Mouse (Mus musculus) heart, embryonic 10.5 days (tissue): ENCODE measurements around the gene Fhit. TPM values are rescaled to one million over a fixed set of nuclear protein-coding genes. Genes with fewer than 3 reads are reported as not detected.

Experiments used
- DNase-seq: peaks from one replicate; pipeline ENCODE4 v3.0.0-alpha.2; 2017; ENCODE audit warnings: low spot score
- H3K27ac ChIP-seq: fragments of 300-500 bp; sonication (generic); 2 replicates; pipeline ENCODE4 v1.5.1; 2016; ENCODE audit warnings: mild to moderate bottlenecking
- H3K27me3 ChIP-seq: fragments of 300-500 bp; sonication (generic); 2 replicates; pipeline ENCODE4 v1.6.1; 2016; ENCODE audit warnings: mild to moderate bottlenecking; ENCODE audit not compliant: poor library complexity, insufficient read depth, severe bottlenecking
- H3K36me3 ChIP-seq: fragments of 300-500 bp; sonication (generic); 2 replicates; pipeline ENCODE4 v1.6.1; 2016; ENCODE audit warnings: mild to moderate bottlenecking, moderate library complexity
- H3K4me1 ChIP-seq: fragments of 300-500 bp; sonication (generic); 2 replicates; pipeline ENCODE4 v1.6.1; 2016; ENCODE audit warnings: mild to moderate bottlenecking
- H3K4me3 ChIP-seq: fragments of 300-500 bp; sonication (generic); 2 replicates; pipeline ENCODE4 v1.5.1; 2016; ENCODE audit warnings: mild to moderate bottlenecking, moderate library complexity
- H3K9me3 ChIP-seq: fragments of 300-500 bp; sonication (generic); 2 replicates; pipeline ENCODE4 v1.6.1; 2016; ENCODE audit warnings: mild to moderate bottlenecking, moderate library complexity
- WGBS: fragments of 180-500 bp; shearing (Covaris S2); methylation state at CpG from one replicate; pipeline ENCODE4 v1.1.7; 2016; 5-methylcytosine and 5-hydroxymethylcytosine counted together
- polyA plus RNA-seq: library from polyadenylated mRNA; unstranded; fragments of >200 nt; fragmentation: Nextera tagmentation; extraction: Ambion mirVana; gene quantifications from 2 replicates; pipeline ENCODE4 v1.2.1, GENCODE M21; 2016

Fhit gene
- polyA plus RNA-seq, 1 experiment from 2014 or later, result 3.4 TPM

DNA sequence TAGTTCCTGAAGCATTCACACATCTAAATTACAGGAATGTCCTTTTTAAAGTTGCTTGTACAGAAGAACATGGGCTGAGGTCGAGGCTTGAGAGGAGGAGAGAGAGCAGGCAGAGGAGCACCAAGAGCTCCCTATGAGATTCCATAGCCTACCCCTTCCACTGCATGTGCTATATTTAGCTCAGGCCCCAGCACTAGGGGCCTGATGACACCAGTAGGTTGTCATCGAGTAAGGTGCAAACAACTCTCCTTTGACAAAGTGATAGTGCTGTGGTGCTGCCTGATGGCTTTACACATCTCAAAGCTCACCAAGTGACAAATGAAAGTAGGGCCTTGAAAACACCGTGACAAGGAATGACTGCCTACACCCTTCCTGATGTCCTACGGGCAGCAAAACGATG is 967.7 kb downstream of the Fhit start:
- no peaks in the 10 kb centered on the region for H3K9me3 ChIP-seq
- H3K36me3 ChIP-seq, result no peaks in the 10 kb centered on the region
- H3K4me1 ChIP-seq, result peaks cover 7% of the 10 kb centered on the region; the same call in 1 of the 2 replicates
- peak overlapping the region; percentile 56; the same call in 1 of the 2 replicates for H3K27ac ChIP-seq
- H3K27me3 ChIP-seq, result no peaks in the 10 kb centered on the region
- WGBS, result 26% methylated on average over 5 of the region's 5 CpGs
- no peak overlapping the region for H3K4me3 ChIP-seq
- DNase-seq, result peak; percentile 83

- no peak overlapping the region for H3K4me3 ChIP-seq
- no peaks in the 10 kb centered on the region for H3K4me1 ChIP-seq
- DNase-seq, result no peak
- no peak overlapping the region for H3K27ac ChIP-seq
- H3K9me3 ChIP-seq, result no peaks in the 10 kb centered on the region
- no peaks in the 10 kb centered on the region for H3K27me3 ChIP-seq
- no peaks in the 10 kb centered on the region for H3K36me3 ChIP-seq
- 84% methylated on average over 2 of the region's 2 CpGs for WGBS
These were observed 990.1 kb downstream of the Fhit start for GRCm38 (mm10) chr14:10171761-10172160.

- no peak overlapping the region for H3K27ac ChIP-seq
- no peaks in the 10 kb centered on the region for H3K36me3 ChIP-seq
- no peaks in the 10 kb centered on the region for H3K4me1 ChIP-seq
- H3K27me3 ChIP-seq, result no peaks in the 10 kb centered on the region
- WGBS, result 77% methylated on average over 6 of the region's 6 CpGs
- no peak overlapping the region for H3K4me3 ChIP-seq
- DNase-seq, result no peak
- H3K9me3 ChIP-seq, result no peaks in the 10 kb centered on the region
These were observed 995.0 kb downstream of the Fhit start for GRCm38 (mm10) chr14:10166641-10167429.

DNA sequence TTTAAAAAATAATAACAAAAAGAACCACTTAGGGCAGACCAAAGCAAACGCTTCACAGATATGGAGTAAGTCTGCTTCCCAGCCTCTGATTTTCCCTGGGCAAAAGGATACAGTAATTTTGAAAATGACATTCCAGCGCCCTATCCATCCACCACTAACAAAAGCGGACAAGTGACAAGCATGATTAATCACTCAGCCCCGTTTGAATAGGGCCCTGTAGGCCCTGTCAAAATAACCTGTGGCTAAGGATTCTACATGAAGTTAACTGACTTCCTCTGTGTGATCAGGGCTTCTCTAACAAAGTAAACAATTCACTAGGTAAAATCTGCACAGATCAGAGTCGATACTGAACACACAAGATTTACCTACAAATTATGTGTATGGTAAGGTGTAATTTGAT is 1012.0 kb downstream of the Fhit start:
- Histone ChIP-seq H3K9me3 (no peaks in the 10 kb centered on the region), H3K4me3 (no peak overlapping the region), H3K36me3 (no peaks in the 10 kb centered on the region), H3K27me3 (no peaks in the 10 kb centered on the region), H3K4me1 (no peaks in the 10 kb centered on the region), H3K27ac (no peak overlapping the region)
- no peak for DNase-seq
- 61% methylated on average over 5 of the region's 5 CpGs for WGBS

DNA sequence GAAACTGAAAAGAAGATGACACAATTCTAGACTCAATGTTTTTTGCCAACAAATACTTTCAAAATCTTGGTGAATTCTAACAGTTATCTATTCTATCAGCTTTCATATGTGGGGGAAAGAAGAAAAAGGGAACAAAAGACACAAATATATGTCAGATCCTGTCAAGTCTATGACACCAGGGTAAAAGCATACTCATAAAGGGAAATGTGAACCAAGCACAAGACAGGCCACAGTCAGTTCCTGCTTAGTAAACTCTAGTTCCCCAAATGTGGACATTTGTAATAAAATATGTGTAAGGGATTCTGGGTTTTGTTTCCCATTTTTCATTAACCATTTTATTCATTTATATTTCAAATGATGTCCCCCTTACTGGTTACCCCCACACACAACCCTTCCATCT is 1022.5 kb downstream of the Fhit start:
- Histone ChIP-seq H3K4me1 (no peaks in the 10 kb centered on the region), H3K27ac (no peak overlapping the region), H3K36me3 (no peaks in the 10 kb centered on the region), H3K9me3 (no peaks in the 10 kb centered on the region), H3K4me3 (no peak overlapping the region), H3K27me3 (no peaks in the 10 kb centered on the region)
- no peak for DNase-seq

- Histone ChIP-seq H3K27ac (no peak overlapping the region), H3K4me3 (no peak overlapping the region), H3K27me3 (no peaks in the 10 kb centered on the region), H3K36me3 (no peaks in the 10 kb centered on the region), H3K4me1 (no peaks in the 10 kb centered on the region), H3K9me3 (no peaks in the 10 kb centered on the region)
- no peak for DNase-seq
- WGBS, result 89% methylated on average over 10 of the region's 10 CpGs
These were observed 1028.0 kb downstream of the Fhit start for GRCm38 (mm10) chr14:10133873-10134272.

DNA sequence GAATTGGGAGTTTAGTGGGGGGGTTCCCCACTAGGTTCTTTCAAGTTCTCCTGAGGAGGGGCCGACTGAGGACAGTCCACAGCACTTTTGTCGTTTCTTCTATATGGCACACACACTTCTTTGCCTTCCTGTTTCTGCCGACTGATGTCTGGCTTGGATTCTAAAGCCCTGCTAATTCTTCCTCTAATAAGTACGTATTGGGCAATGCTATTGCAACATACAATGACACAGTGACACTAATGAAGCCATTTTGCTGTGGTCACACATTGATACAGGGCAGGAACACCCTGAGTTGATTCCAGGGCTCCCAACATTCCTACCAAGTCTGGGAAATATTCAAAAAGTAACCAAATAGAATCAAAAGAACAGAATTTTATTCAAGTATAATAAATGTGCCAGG is 1032.2 kb downstream of the Fhit start:
- no peak overlapping the region for H3K27ac ChIP-seq
- H3K4me3 ChIP-seq, result no peak overlapping the region
- no peak for DNase-seq
- H3K27me3 ChIP-seq, result no peaks in the 10 kb centered on the region
- H3K36me3 ChIP-seq, result no peaks in the 10 kb centered on the region
- H3K9me3 ChIP-seq, result no peaks in the 10 kb centered on the region
- H3K4me1 ChIP-seq, result no peaks in the 10 kb centered on the region
- 85% methylated on average over 4 of the region's 4 CpGs for WGBS

- no peak overlapping the region for H3K4me3 ChIP-seq
- H3K4me1 ChIP-seq, result no peaks in the 10 kb centered on the region
These were observed 1032.7 kb downstream of the Fhit start for GRCm38 (mm10) chr14:10129088-10129487.

GRCm38 (mm10) chr14:10126536-10126935 is 1035.3 kb downstream of the Fhit start:
- Histone ChIP-seq H3K27ac (no peak overlapping the region), H3K27me3 (no peaks in the 10 kb centered on the region), H3K36me3 (no peaks in the 10 kb centered on the region), H3K4me3 (no peak overlapping the region), H3K9me3 (no peaks in the 10 kb centered on the region), H3K4me1 (no peaks in the 10 kb centered on the region)
- DNase-seq, result no peak

More at GRCm38 (mm10) chr14:10129088-10129487, 1032.7 kb downstream of the Fhit start:
- H3K27ac ChIP-seq, result no peak overlapping the region
- no peaks in the 10 kb centered on the region for H3K36me3 ChIP-seq
- H3K27me3 ChIP-seq, result no peaks in the 10 kb centered on the region
- no peak for DNase-seq
- H3K9me3 ChIP-seq, result no peaks in the 10 kb centered on the region
- 55% methylated on average over 7 of the region's 7 CpGs for WGBS

DNA sequence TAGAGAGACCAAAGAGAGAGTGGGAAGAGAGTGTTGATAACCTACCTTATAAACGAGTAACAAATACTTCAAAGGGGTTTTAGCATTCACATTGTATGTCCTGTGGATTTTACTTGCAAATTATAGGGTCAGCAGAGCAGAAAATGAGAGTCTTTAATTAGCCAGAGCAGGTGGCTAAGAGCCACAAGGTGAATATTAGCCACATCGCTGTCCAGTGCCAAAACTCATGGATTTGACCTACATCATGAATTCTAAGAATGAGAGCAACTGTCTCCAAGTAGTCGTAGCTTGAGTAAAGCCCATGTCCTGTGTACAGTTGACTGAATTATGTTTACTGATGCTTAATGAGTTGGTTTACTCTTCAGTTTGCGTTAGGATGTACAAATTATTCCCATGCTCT is 1039.7 kb downstream of the Fhit start:
- Histone ChIP-seq H3K4me3 (no peak overlapping the region), H3K27ac (no peak overlapping the region), H3K9me3 (no peaks in the 10 kb centered on the region), H3K27me3 (no peaks in the 10 kb centered on the region), H3K36me3 (no peaks in the 10 kb centered on the region), H3K4me1 (no peaks in the 10 kb centered on the region)
- no peak for DNase-seq
- WGBS, result 80% methylated on average over 4 of the region's 4 CpGs

DNA sequence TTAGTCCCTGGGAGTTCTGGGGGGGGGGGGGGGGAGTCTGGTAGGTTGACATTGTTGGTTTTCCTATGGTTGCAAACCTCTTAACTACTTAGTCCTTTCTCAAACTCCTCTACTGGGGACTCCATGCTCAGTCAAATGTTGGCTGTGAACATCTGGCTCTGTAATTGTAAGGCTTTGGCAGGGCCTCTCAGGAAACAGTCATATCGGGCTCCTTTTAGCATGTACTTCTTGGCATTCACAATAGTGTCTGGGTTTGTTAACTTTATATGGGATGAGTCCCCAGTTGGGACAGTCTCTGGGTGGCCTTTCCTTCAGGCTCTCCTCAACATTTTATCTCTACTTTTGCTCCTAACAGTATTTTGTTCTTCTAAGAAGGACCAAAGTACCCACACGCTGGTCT is 1065.6 kb downstream of the Fhit start:
- Histone ChIP-seq H3K4me1 (no peaks in the 10 kb centered on the region), H3K4me3 (no peak overlapping the region), H3K27ac (no peak overlapping the region), H3K9me3 (no peaks in the 10 kb centered on the region), H3K36me3 (no peaks in the 10 kb centered on the region), H3K27me3 (no peaks in the 10 kb centered on the region)
- WGBS, result 84% methylated on average over 2 of the region's 2 CpGs
- DNase-seq, result no peak

DNA sequence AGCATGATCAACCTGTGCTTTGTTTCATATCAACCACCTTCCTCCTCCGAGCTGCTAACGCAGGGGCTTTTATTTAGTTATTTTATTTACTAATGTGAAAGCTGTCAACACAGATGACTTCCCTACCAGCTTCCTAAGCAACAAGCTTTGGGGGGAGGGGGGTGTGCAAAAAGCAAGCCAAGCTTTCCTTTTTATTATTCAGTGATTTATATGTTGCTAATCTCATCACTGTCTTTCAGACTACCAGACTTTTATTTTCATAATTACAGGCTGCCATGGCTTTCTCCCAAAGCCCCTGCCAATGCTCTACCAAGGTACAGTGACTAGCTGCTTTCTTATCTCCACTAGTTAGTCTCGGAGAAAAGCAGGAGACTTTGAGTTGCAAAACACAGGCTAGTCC is 1082.8 kb downstream of the Fhit start:
- Histone ChIP-seq H3K27me3 (no peaks in the 10 kb centered on the region), H3K27ac (no peak overlapping the region), H3K4me1 (no peaks in the 10 kb centered on the region), H3K36me3 (no peaks in the 10 kb centered on the region), H3K4me3 (no peak overlapping the region), H3K9me3 (no peaks in the 10 kb centered on the region)
- DNase-seq, result no peak
- 61% methylated on average over 3 of the region's 3 CpGs for WGBS

DNA sequence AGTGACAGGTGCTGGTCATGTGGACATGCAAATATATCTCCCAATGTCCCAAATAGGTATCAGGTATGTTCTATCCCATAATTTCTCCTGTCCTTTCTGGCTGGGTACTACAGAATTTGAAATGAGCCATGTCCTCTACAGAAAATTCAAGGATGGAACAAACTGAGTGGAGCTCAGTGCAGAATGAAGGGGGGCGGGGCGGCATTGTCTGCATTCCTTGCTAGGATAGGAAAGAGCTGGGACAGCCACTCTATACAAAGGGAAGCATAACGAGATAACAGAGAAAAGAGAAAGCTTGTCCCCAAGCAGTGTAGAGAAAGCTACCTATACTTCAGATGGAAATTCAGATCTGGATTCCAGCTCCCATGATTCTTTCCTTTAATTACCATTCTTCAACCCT is 1111.9 kb downstream of the Fhit start:
- no peaks in the 10 kb centered on the region for H3K9me3 ChIP-seq
- H3K36me3 ChIP-seq, result no peaks in the 10 kb centered on the region
- no peak overlapping the region for H3K4me3 ChIP-seq
- WGBS, result 54% methylated on average over 3 of the region's 3 CpGs
- H3K4me1 ChIP-seq, result no peaks in the 10 kb centered on the region; the same call in 1 of the 2 replicates
- DNase-seq, result no peak
- H3K27ac ChIP-seq, result no peak overlapping the region
- no peaks in the 10 kb centered on the region for H3K27me3 ChIP-seq
